8 mouse cellular contexts compared by ENCODE assay signal in the genomic region with DNA sequence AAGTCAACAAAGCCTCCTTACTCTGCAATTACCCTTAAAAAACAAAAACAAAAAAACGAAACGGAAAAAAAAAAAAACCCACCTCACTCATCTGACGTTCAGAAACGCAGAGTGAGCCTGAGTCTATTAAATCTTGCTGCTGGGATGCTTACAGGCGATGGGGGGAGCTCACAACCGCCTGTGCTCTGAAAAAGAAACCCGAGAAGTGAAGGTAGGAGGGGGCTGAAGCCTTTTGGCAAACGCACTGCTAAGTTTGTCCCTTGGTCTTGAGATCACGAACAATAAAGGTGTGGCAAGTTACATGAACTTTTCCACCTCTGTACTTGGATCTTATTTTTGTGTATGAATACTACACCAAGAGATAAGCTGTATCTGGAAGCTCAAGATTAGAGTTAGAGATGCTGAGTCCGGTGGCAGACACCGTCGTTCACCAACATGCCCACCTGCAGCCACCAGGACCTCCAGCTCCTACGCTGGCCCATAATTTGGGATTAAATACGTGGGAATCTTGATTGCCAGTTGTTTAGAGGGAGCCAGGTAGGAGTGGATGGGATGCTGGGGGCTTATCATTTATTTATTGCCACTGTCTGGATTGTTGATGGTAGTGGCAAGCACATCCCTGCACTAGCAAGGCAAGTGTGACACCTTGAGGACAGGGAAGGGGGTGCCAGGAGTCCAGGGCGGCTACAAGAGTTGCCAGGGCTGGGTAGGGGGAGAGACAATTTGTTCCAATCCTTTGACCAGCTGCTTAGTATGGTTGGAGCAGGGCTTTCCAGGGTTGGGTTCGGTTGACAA. TPM values are rescaled to one million over a fixed set of nuclear protein-coding genes. Genes with fewer than 3 reads are reported as not detected.
DNase-seq lines count a peak whose midpoint lies in the region; ATAC-seq and TF ChIP-seq lines count a peak whose summit lies in the region.

No protein-coding gene starts in this region.

- no peaks in the 10 kb centered on the region; the same call in 1 of the 2 replicates for H3K27me3 ChIP-seq in spleen, adult 2 months (ENCODE audit: control insufficient read depth, insufficient read depth, low read length)
- peaks cover 22% of the 10 kb centered on the region for H3K27me3 ChIP-seq in hindbrain, embryonic 14.5 days (ENCODE audit: control insufficient read depth, insufficient read depth, low read length)
- H3K27me3 ChIP-seq in liver, adult 2 months (ENCODE audit: control insufficient read depth, insufficient read depth, low read length): no peaks in the 10 kb centered on the region; the same call in 1 of the 2 replicates

- TF ChIP-seq CTCF in spleen, adult 2 months (IDR thresholded peaks at IDR 0.05; ENCODE audit: extremely low read depth, insufficient read depth, insufficient read length, insufficient replicate concordance): peak; percentile 41; the same call in 1 of the 2 replicates
- TF ChIP-seq CTCF in liver, adult 2 months (IDR thresholded peaks at IDR 0.05; ENCODE audit: low read depth, low read length): peak; percentile 57

- ATAC-seq in hindbrain, embryonic 14.5 days (ENCODE audit: low FRiP score): peak; percentile 93

- 13% methylated on average over 16 of the region's 16 CpGs for WGBS in spleen, adult 2 months
- WGBS in hindbrain, embryonic 14.5 days: 3% methylated on average over 16 of the region's 16 CpGs
- 10% methylated on average over 16 of the region's 16 CpGs for WGBS in liver, adult 2 months

- no peaks in the 10 kb centered on the region for H3K4me1 ChIP-seq in spleen, adult 2 months (ENCODE audit: control insufficient read depth, insufficient read depth, insufficient read length)
- 0 out of 2 replicates have a peak, but pooled peaks cover 4% of the 10 kb centered on the region for H3K4me1 ChIP-seq in hindbrain, embryonic 14.5 days (replicated peaks; ENCODE audit: control insufficient read depth, insufficient read depth, low read length)
- no peaks in the 10 kb centered on the region for H3K4me1 ChIP-seq in liver, adult 2 months (ENCODE audit: control insufficient read depth, insufficient read depth, low read length)

- H3K36me3 ChIP-seq in spleen, adult 2 months (ENCODE audit: control insufficient read depth, insufficient read depth, low read length): no peaks in the 10 kb centered on the region
- no peaks in the 10 kb centered on the region for H3K36me3 ChIP-seq in hindbrain, embryonic 14.5 days (replicated peaks; ENCODE audit: control insufficient read depth, insufficient read depth)
- H3K36me3 ChIP-seq in liver, adult 2 months (ENCODE audit: control insufficient read depth, insufficient read depth, low read length): no peaks in the 10 kb centered on the region

- no peak overlapping the region for H3K27ac ChIP-seq in spleen, adult 2 months (ENCODE audit: insufficient read depth, low read length)
- no peak overlapping the region for H3K27ac ChIP-seq in hindbrain, embryonic 14.5 days
- no peak overlapping the region for H3K27ac ChIP-seq in liver, adult 2 months (replicated peaks; ENCODE audit: insufficient read depth, low read depth, low read length)

- no peaks in the 10 kb centered on the region for H3K9me3 ChIP-seq in hindbrain, embryonic 14.5 days (ENCODE audit: control insufficient read depth, low read length)

- no peak for TF ChIP-seq POLR2A in spleen, adult 2 months (IDR thresholded peaks at IDR 0.05; ENCODE audit: low read depth, low read length)
- TF ChIP-seq POLR2A in liver, adult 2 months (IDR thresholded peaks at IDR 0.05; ENCODE audit: extremely low read depth, insufficient read depth, low read length): no peak

- DNase-seq in adrenal gland, postnatal 14 days: peak; percentile 27
- DNase-seq in adrenal gland, adult 2 months: no peak
- no peak for DNase-seq in spleen, adult 2 months (ENCODE audit: low read depth in 1 of 2, low spot score in 2 of 2)
- no peak for DNase-seq in spleen, postnatal 4 days (ENCODE audit: low spot score in 2 of 2)
- peak; percentile 75 for DNase-seq in hindbrain, embryonic 14.5 days (ENCODE audit: low spot score)
- no peak for DNase-seq in liver, adult 2 months (ENCODE audit: extremely low read depth, low read depth, low spot score)
- peak; percentile 21 to 23 for DNase-seq in right cerebral cortex, postnatal 36 days (ENCODE audit: low spot score in 2 of 2)
- DNase-seq in spleen, adult 12 weeks (ENCODE audit: low spot score): no peak

- no peak overlapping the region for H3K4me3 ChIP-seq in spleen, adult 2 months (ENCODE audit: extremely low read depth, insufficient read depth, insufficient read length)
- peak overlapping the region; percentile 59 for H3K4me3 ChIP-seq in hindbrain, embryonic 14.5 days (replicated peaks; ENCODE audit: low read length)
- no peak overlapping the region for H3K4me3 ChIP-seq in liver, adult 2 months (ENCODE audit: insufficient read depth, low read depth, low read length)

- H3K4me2 ChIP-seq in hindbrain, embryonic 14.5 days (replicated peaks): peak overlapping the region; percentile 99

- peak overlapping the region; percentile 65 for H3K9ac ChIP-seq in hindbrain, embryonic 14.5 days
- no peak overlapping the region for H3K9ac ChIP-seq in liver, adult 2 months (ENCODE audit: low read depth, low read length)

- no peaks in the 10 kb centered on the region for H3K79me2 ChIP-seq in liver, adult 2 months (ENCODE audit: control insufficient read depth, insufficient read depth, low read length)

RNA-seq across cellular contexts. Expression of gene Trpc4, which starts 0.8 kb away (rescaled TPM):
- total RNA-seq in adrenal gland, postnatal 14 days (2021): 0.37 and 0.60 TPM in 2 replicates
- total RNA-seq in adrenal gland, adult 2 months (2021): under 1 TPM; 0.61 to 0.73 TPM
- polyA plus RNA-seq in adrenal gland, adult 2 months (2012; rRNA removed): 0.09 TPM in 1 of 2 replicates, not detected in the other
- 0.04 TPM in 1 of 2 replicates, not detected in the other for polyA plus RNA-seq in spleen, adult 2 months (2012; rRNA removed)
- 4.8 and 6.5 TPM in 2 replicates for polyA plus RNA-seq in hindbrain, embryonic 14.5 days (2014; fragmentation: Nextera tagmentation; extraction: Ambion mirVana)
- not detected in 2 replicates for total RNA-seq in liver, adult 2 months (2014; rRNA removed)
- not detected in 2 replicates for polyA plus RNA-seq in liver, adult 2 months (2012; rRNA removed)

Comparison
In these comparisons a context has a peak if more than half of its experiments do, and no peak if none do; other contexts are left out.
1. DNase-seq: peak in adrenal gland, postnatal 14 days (single experiment), hindbrain, embryonic 14.5 days (single experiment) and right cerebral cortex, postnatal 36 days (2 of 2); none in adrenal gland, adult 2 months (single experiment), spleen, adult 2 months (0 of 2), spleen, postnatal 4 days (0 of 2), liver, adult 2 months (single experiment) and spleen, adult 12 weeks (single experiment).